Mouse (Mus musculus) gastrocnemius, adult 2 months (tissue): ENCODE data around the gene Baiap2. TPM values are rescaled to one million over a fixed set of nuclear protein-coding genes. Genes with fewer than 3 reads are reported as not detected.

Experiments
- DNase-seq: peaks from one replicate; pipeline ENCODE4 v3.0.0; 2022
- H3K27ac ChIP-seq: fragments of 200-600 bp; 2 replicates; pipeline ENCODE4 v1.8.1; 2022; ENCODE audit warnings: mild to moderate bottlenecking
- H3K4me3 ChIP-seq: fragments of 200-600 bp; 2 replicates; pipeline ENCODE4 v1.8.1; 2022; ENCODE audit warnings: mild to moderate bottlenecking, moderate library complexity
- CTCF ChIP-seq: fragments of 200-600 bp; IDR thresholded peaks from 2 replicates; pipeline ENCODE4 v1.8.1; 2022; ENCODE audit warnings: antibody characterized with exemption, mild to moderate bottlenecking, moderate library complexity
- intact Hi-C: fragments of 180-260 bp; cut with DNase I; formaldehyde crosslinking; loops from one replicate; pipeline ENCODE4 v1.15.1; 2025
- total RNA-seq, 2 experiments: library from RNA; stranded (reverse); gene quantifications; 2 replicates each; pipeline ENCODE4 v1.2.3; 2021

Baiap2 gene
- total RNA-seq, 2 experiments from 2014 or later: 1.5 to 2.0 TPM

GRCm38 (mm10) chr11:120002634-120003220 lies 60.2 kb downstream of the Baiap2 start:
- no peak for DNase-seq
- Histone ChIP-seq H3K4me3 (no peak overlapping the region), H3K27ac (no peak overlapping the region)
- intact Hi-C loops: loop anchor here (2.0 kb wide), 1 partner anchor 50 kb away; no protein-coding TSS in a partner anchor
- TF ChIP-seq CTCF: no peak

- intact Hi-C loops: no loop called here
- no peak for TF ChIP-seq CTCF
- no peak overlapping the region for H3K27ac ChIP-seq
- no peak for DNase-seq
- H3K4me3 ChIP-seq: no peak overlapping the region
Measured at GRCm38 (mm10) chr11:120005434-120006317, 63.1 kb downstream of the Baiap2 start.

GRCm38 (mm10) chr11:120007496-120008080 lies 65.0 kb downstream of the Baiap2 start:
- Histone ChIP-seq H3K27ac (no peak overlapping the region), H3K4me3 (no peak overlapping the region)
- DNase-seq: no peak
- intact Hi-C loops: no loop called here
- TF ChIP-seq CTCF: no peak

GRCm38 (mm10) chr11:120008501-120008900 lies 65.9 kb downstream of the Baiap2 start:
- no peak for TF ChIP-seq CTCF
- H3K27ac ChIP-seq: no peak overlapping the region
- H3K4me3 ChIP-seq: no peak overlapping the region
- DNase-seq: no peak
- intact Hi-C loops: no loop called here

- TF ChIP-seq CTCF: no peak
Measured at GRCm38 (mm10) chr11:120008956-120009355, 66.4 kb downstream of the Baiap2 start.

GRCm38 (mm10) chr11:120009937-120010336 lies 67.4 kb downstream of the Baiap2 start:
- Histone ChIP-seq H3K27ac (no peak overlapping the region), H3K4me3 (no peak overlapping the region)
- no peak for TF ChIP-seq CTCF
- intact Hi-C loops: no loop called here
- peak; percentile 44 for DNase-seq

More at GRCm38 (mm10) chr11:120008956-120009355, 66.4 kb downstream of the Baiap2 start:
- H3K27ac ChIP-seq: no peak overlapping the region
- intact Hi-C loops: no loop called here
- DNase-seq: no peak
- H3K4me3 ChIP-seq: no peak overlapping the region

- H3K4me3 ChIP-seq: no peak overlapping the region
- intact Hi-C loops: no loop called here
- no peak for TF ChIP-seq CTCF
- DNase-seq: no peak
- no peak overlapping the region for H3K27ac ChIP-seq
Measured at GRCm38 (mm10) chr11:120011114-120011760, 68.7 kb downstream of the Baiap2 start.

- peak; percentile 8; the same call in 1 of the 2 replicates for TF ChIP-seq CTCF
- H3K27ac ChIP-seq: no peak overlapping the region
- intact Hi-C loops: no loop called here
- no peak for DNase-seq
- H3K4me3 ChIP-seq: no peak overlapping the region
Measured at GRCm38 (mm10) chr11:120011761-120012560, 69.4 kb downstream of the Baiap2 start.

GRCm38 (mm10) chr11:120012702-120013101 lies 70.1 kb downstream of the Baiap2 start:
- H3K4me3 ChIP-seq: no peak overlapping the region
- TF ChIP-seq CTCF: no peak
- intact Hi-C loops: loop anchor here (1.0 kb wide), 1 partner anchor 53 kb away; no protein-coding TSS in a partner anchor
- no peak for DNase-seq
- H3K27ac ChIP-seq: no peak overlapping the region

- TF ChIP-seq CTCF: peak; percentile 69
- H3K27ac ChIP-seq: peak overlapping the region; percentile 78
- H3K4me3 ChIP-seq: peak overlapping the region; percentile 71
- intact Hi-C loops: loop anchor here (1.0 kb wide), 1 partner anchor 52 kb away; no protein-coding TSS in a partner anchor
- DNase-seq: peak; percentile 83
Measured at GRCm38 (mm10) chr11:120013174-120013711, 70.7 kb downstream of the Baiap2 start.

GRCm38 (mm10) chr11:120014758-120015157 lies 72.2 kb downstream of the Baiap2 start:
- intact Hi-C loops: no loop called here
- peak; percentile 12; the same call in 1 of the 2 replicates for TF ChIP-seq CTCF
- DNase-seq: no peak
- no peak overlapping the region for H3K27ac ChIP-seq
- H3K4me3 ChIP-seq: peak overlapping the region; percentile 20; the same call in 1 of the 2 replicates
